Mouse (Mus musculus) inflammation-experienced regulatory T-cells, adult 6 months (primary cell): ENCODE data around the gene Mitf. TPM values are rescaled to one million over a fixed set of nuclear protein-coding genes. Genes with fewer than 3 reads are reported as not detected.

ENCODE experiments used
- ATAC-seq: one replicate; pipeline ENCODE4 v1.8.0; 2017
- polyA plus RNA-seq, 3 experiments: library from polyadenylated mRNA; unstranded; fragments of 100-300 nt; shearing (Covaris generic); gene quantifications; one replicate each; pipeline ENCODE4 v1.2.1; 2017

Gene Mitf
- polyA plus RNA-seq, 3 experiments from 2014 or later, result 0.11 to 0.56 (median 0.36) TPM

- no peak for ATAC-seq
Observed at GRCm38 (mm10) chr6:97826642-97827275, 19.9 kb downstream of the Mitf start.

GRCm38 (mm10) chr6:97828021-97828420, 21.2 kb downstream of the Mitf start:
- no peak for ATAC-seq

GRCm38 (mm10) chr6:97828822-97829719, 22.2 kb downstream of the Mitf start:
- no peak for ATAC-seq

- ATAC-seq, result no peak
Observed at GRCm38 (mm10) chr6:97832501-97832900, 25.6 kb downstream of the Mitf start.

GRCm38 (mm10) chr6:97836176-97836575, 29.3 kb downstream of the Mitf start:
- no peak for ATAC-seq

GRCm38 (mm10) chr6:97837711-97838110, 30.9 kb downstream of the Mitf start:
- no peak for ATAC-seq

GRCm38 (mm10) chr6:97839568-97839967, 32.7 kb downstream of the Mitf start:
- no peak for ATAC-seq

- ATAC-seq, result no peak
Observed at GRCm38 (mm10) chr6:97844112-97844511, 37.3 kb downstream of the Mitf start.

- no peak for ATAC-seq
Observed at GRCm38 (mm10) chr6:97848191-97848857, 41.5 kb downstream of the Mitf start.

- ATAC-seq, result no peak
Observed at GRCm38 (mm10) chr6:97854236-97854635, 47.4 kb downstream of the Mitf start.

GRCm38 (mm10) chr6:97855420-97856170, 48.7 kb downstream of the Mitf start:
- ATAC-seq, result no peak

GRCm38 (mm10) chr6:97856502-97856901, 49.6 kb downstream of the Mitf start:
- ATAC-seq, result no peak

GRCm38 (mm10) chr6:97857690-97858089, 50.8 kb downstream of the Mitf start:
- no peak for ATAC-seq

- ATAC-seq, result no peak
Observed at GRCm38 (mm10) chr6:97866575-97866974, 59.7 kb downstream of the Mitf start.

- no peak for ATAC-seq
Observed at GRCm38 (mm10) chr6:97868005-97868404, 61.2 kb downstream of the Mitf start.

GRCm38 (mm10) chr6:97869953-97870352, 63.1 kb downstream of the Mitf start:
- no peak for ATAC-seq

- ATAC-seq, result no peak
Observed at GRCm38 (mm10) chr6:97871296-97872030, 64.6 kb downstream of the Mitf start.

GRCm38 (mm10) chr6:97873102-97873501, 66.2 kb downstream of the Mitf start:
- no peak for ATAC-seq

GRCm38 (mm10) chr6:97876990-97877389, 70.1 kb downstream of the Mitf start:
- no peak for ATAC-seq

GRCm38 (mm10) chr6:97877492-97877891, 70.6 kb downstream of the Mitf start:
- no peak for ATAC-seq

GRCm38 (mm10) chr6:97880363-97880762, 73.5 kb downstream of the Mitf start:
- ATAC-seq, result no peak

GRCm38 (mm10) chr6:97881935-97882334, 75.1 kb downstream of the Mitf start:
- ATAC-seq, result no peak
